Mouse (Mus musculus) intestine, embryonic 14.5 days (tissue): ENCODE results near the gene Fgf11. TPM values are rescaled to one million over a fixed set of nuclear protein-coding genes. Genes with fewer than 3 reads are reported as not detected.

Source experiments
- ATAC-seq: fragments of 200-750 bp; cut with Nextera tagmentation; replicated peaks from 2 replicates; pipeline ENCODE4 v1.8.0; 2017; ENCODE audit warnings: low read depth, moderate number of reproducible peaks, moderate TSS enrichment, moderate library complexity; ENCODE audit not compliant: low FRiP score, low TSS enrichment
- DNase-seq: peaks from one replicate; pipeline ENCODE4 v3.0.0-alpha.2; 2018; ENCODE audit warnings: low spot score
- H3K27ac ChIP-seq: fragments of 300-500 bp; sonication (generic); 2 replicates; pipeline ENCODE4 v1.5.1; 2014; ENCODE audit warnings: low read depth, mild to moderate bottlenecking, control low read depth
- H3K27me3 ChIP-seq: fragments of 300-500 bp; sonication (generic); replicated peaks from 2 replicates; pipeline ENCODE4 v1.6.1; 2014; ENCODE audit warnings: low read length, control low read depth; ENCODE audit not compliant: control insufficient read depth, insufficient read depth
- H3K36me3 ChIP-seq: fragments of 300-500 bp; sonication (generic); 2 replicates; pipeline ENCODE4 v1.6.1; 2014; ENCODE audit warnings: low read length, control low read depth; ENCODE audit not compliant: control insufficient read depth, insufficient read depth
- H3K4me1 ChIP-seq: fragments of 300-500 bp; sonication (generic); replicated peaks from 2 replicates; pipeline ENCODE4 v1.6.1; 2014; ENCODE audit warnings: low read length, control low read depth, mixed read lengths; ENCODE audit not compliant: control insufficient read depth, insufficient read depth
- H3K4me2 ChIP-seq: fragments of 300-500 bp; sonication (generic); 2 replicates; pipeline ENCODE4 v1.6.1; 2014; ENCODE audit warnings: low read length
- H3K4me3 ChIP-seq: fragments of 300-500 bp; sonication (generic); 2 replicates; pipeline ENCODE4 v1.5.1; 2014; ENCODE audit warnings: low read depth, low read length, control low read depth, mixed read lengths
- H3K9ac ChIP-seq: fragments of 300-500 bp; sonication (generic); 2 replicates; pipeline ENCODE4 v1.6.1; 2014; ENCODE audit warnings: mild to moderate bottlenecking, low read length
- H3K9me3 ChIP-seq: fragments of 300-500 bp; sonication (generic); 2 replicates; pipeline ENCODE4 v1.6.1; 2016; ENCODE audit warnings: low read length, control low read depth; ENCODE audit not compliant: control insufficient read depth
- WGBS: fragments of 180-500 bp; shearing (Covaris S2); extraction: QIAGEN DNeasy Blood & Tissue Kit; methylation state at CpG from one replicate; pipeline ENCODE4 v1.1.7; 2014; 5-methylcytosine and 5-hydroxymethylcytosine counted together
- polyA plus RNA-seq: library from polyadenylated mRNA; unstranded; fragments of >200 nt; fragmentation: Nextera tagmentation; extraction: Ambion mirVana; gene quantifications from 2 replicates; pipeline ENCODE4 v1.2.1, GENCODE M21; 2014

Gene Fgf11
- polyA plus RNA-seq, 1 experiment from 2014 or later = 1.4 TPM

GRCm38 (mm10) chr11:69784793-69785272 lies 16.8 kb downstream of the Fgf11 start:
- H3K9me3 ChIP-seq = no peaks in the 10 kb centered on the region
- H3K9ac ChIP-seq = no peak overlapping the region
- WGBS = 34% methylated on average over 15 of the region's 15 CpGs
- ATAC-seq = peak; percentile 56; the same call in 1 of the 2 replicates
- peak overlapping the region; percentile 34 for H3K4me2 ChIP-seq
- no peak overlapping the region for H3K27ac ChIP-seq
- H3K36me3 ChIP-seq = no peaks in the 10 kb centered on the region
- H3K4me3 ChIP-seq = peak overlapping the region; percentile 13
- H3K4me1 ChIP-seq = no peaks in the 10 kb centered on the region
- no peak for DNase-seq
- H3K27me3 ChIP-seq = no peaks in the 10 kb centered on the region

GRCm38 (mm10) chr11:69781828-69782227 lies 19.8 kb downstream of the Fgf11 start:
- H3K36me3 ChIP-seq = no peaks in the 10 kb centered on the region; the same call in 1 of the 2 replicates
- H3K9me3 ChIP-seq = no peaks in the 10 kb centered on the region
- no peak overlapping the region for H3K4me2 ChIP-seq
- H3K9ac ChIP-seq = no peak overlapping the region
- no peak for DNase-seq
- no peak for ATAC-seq
- WGBS = 31% methylated on average over 4 of the region's 4 CpGs
- H3K27ac ChIP-seq = no peak overlapping the region
- no peak overlapping the region for H3K4me3 ChIP-seq
- no peaks in the 10 kb centered on the region for H3K4me1 ChIP-seq
- no peaks in the 10 kb centered on the region for H3K27me3 ChIP-seq

GRCm38 (mm10) chr11:69778985-69779384 lies 22.7 kb downstream of the Fgf11 start:
- Histone ChIP-seq H3K27ac (no peak overlapping the region), H3K9me3 (no peaks in the 10 kb centered on the region), H3K4me1 (no peaks in the 10 kb centered on the region), H3K4me2 (no peak overlapping the region), H3K36me3 (no peaks in the 10 kb centered on the region; the same call in 1 of the 2 replicates), H3K27me3 (no peaks in the 10 kb centered on the region), H3K9ac (no peak overlapping the region), H3K4me3 (no peak overlapping the region)
- no peak for ATAC-seq
- DNase-seq = no peak
- 47% methylated on average over 7 of the region's 7 CpGs for WGBS

- Histone ChIP-seq H3K4me3 (no peak overlapping the region), H3K36me3 (no peaks in the 10 kb centered on the region; the same call in 1 of the 2 replicates), H3K9ac (no peak overlapping the region), H3K27me3 (no peaks in the 10 kb centered on the region), H3K4me2 (no peak overlapping the region), H3K4me1 (no peaks in the 10 kb centered on the region), H3K9me3 (no peaks in the 10 kb centered on the region), H3K27ac (no peak overlapping the region)
- peak; percentile 51 for DNase-seq
- 73% methylated on average over 21 of the region's 23 CpGs for WGBS
- no peak for ATAC-seq
Measured at GRCm38 (mm10) chr11:69778258-69778982, 23.2 kb downstream of the Fgf11 start.

GRCm38 (mm10) chr11:69777504-69778257 lies 24.0 kb downstream of the Fgf11 start:
- Histone ChIP-seq H3K4me1 (no peaks in the 10 kb centered on the region), H3K27me3 (no peaks in the 10 kb centered on the region), H3K4me2 (no peak overlapping the region), H3K27ac (no peak overlapping the region), H3K9ac (no peak overlapping the region), H3K9me3 (no peaks in the 10 kb centered on the region), H3K36me3 (no peaks in the 10 kb centered on the region; the same call in 1 of the 2 replicates), H3K4me3 (no peak overlapping the region)
- 65% methylated on average over 26 of the region's 26 CpGs for WGBS
- DNase-seq (peak; percentile 38), ATAC-seq (no peak)

GRCm38 (mm10) chr11:69776488-69776887 lies 25.2 kb downstream of the Fgf11 start:
- Histone ChIP-seq H3K36me3 (no peaks in the 10 kb centered on the region; the same call in 1 of the 2 replicates), H3K4me3 (no peak overlapping the region), H3K27ac (no peak overlapping the region), H3K9me3 (no peaks in the 10 kb centered on the region), H3K4me1 (no peaks in the 10 kb centered on the region), H3K27me3 (no peaks in the 10 kb centered on the region), H3K9ac (no peak overlapping the region), H3K4me2 (no peak overlapping the region)
- no peak for DNase-seq
- no peak for ATAC-seq
- 83% methylated on average over 20 of the region's 20 CpGs for WGBS

GRCm38 (mm10) chr11:69775716-69776115 lies 25.9 kb downstream of the Fgf11 start:
- Histone ChIP-seq H3K27ac (no peak overlapping the region), H3K9ac (no peak overlapping the region), H3K4me1 (no peaks in the 10 kb centered on the region), H3K4me3 (no peak overlapping the region), H3K36me3 (no peaks in the 10 kb centered on the region; the same call in 1 of the 2 replicates), H3K9me3 (no peaks in the 10 kb centered on the region), H3K27me3 (no peaks in the 10 kb centered on the region), H3K4me2 (no peak overlapping the region)
- 69% methylated on average over 10 of the region's 10 CpGs for WGBS
- DNase-seq (no peak), ATAC-seq (no peak)

GRCm38 (mm10) chr11:69774961-69775360 lies 26.7 kb downstream of the Fgf11 start:
- DNase-seq (no peak), ATAC-seq (no peak)
- Histone ChIP-seq H3K4me1 (no peaks in the 10 kb centered on the region), H3K9me3 (no peaks in the 10 kb centered on the region), H3K4me3 (no peak overlapping the region), H3K27me3 (no peaks in the 10 kb centered on the region), H3K36me3 (no peaks in the 10 kb centered on the region; the same call in 1 of the 2 replicates), H3K27ac (no peak overlapping the region), H3K4me2 (no peak overlapping the region), H3K9ac (no peak overlapping the region)
- WGBS = 66% methylated on average over 5 of the region's 5 CpGs
